Mouse (Mus musculus) lung, postnatal 4 days (tissue): Measurements from ENCODE around the gene Inpp4b.
A peak's percentile ranks its signal among the peaks of the same experiment; 100 is the strongest.
"Not testable (repeated sequence)": the region's sequence is repeated elsewhere in the genome, so short reads cannot be mapped to it uniquely, and the experiment has no call there.

ENCODE experiments used
- DNase-seq, 2 experiments: peaks; one replicate each; pipeline ENCODE4 v3.0.0; 2021

Inpp4b gene

DNA sequence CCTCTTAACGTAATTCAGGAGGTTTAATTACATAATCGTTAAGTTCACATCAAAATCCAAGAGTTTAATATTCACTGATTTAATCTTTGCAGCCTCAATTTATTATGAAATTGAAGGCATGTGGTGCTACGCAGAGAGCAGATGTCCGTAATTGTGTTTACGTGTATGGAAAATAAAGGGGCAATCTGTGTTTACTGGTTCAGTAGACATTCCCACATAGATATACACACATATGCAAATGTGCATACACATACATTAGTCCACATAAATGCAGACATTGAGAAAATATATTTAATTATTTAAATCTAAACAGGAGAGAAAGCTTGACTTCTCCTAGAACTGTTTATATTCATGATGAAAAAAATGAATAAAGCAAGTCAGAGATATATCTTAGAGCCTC is 675.4 kb downstream of the Inpp4b start:
- DNase-seq, result no peak

DNA sequence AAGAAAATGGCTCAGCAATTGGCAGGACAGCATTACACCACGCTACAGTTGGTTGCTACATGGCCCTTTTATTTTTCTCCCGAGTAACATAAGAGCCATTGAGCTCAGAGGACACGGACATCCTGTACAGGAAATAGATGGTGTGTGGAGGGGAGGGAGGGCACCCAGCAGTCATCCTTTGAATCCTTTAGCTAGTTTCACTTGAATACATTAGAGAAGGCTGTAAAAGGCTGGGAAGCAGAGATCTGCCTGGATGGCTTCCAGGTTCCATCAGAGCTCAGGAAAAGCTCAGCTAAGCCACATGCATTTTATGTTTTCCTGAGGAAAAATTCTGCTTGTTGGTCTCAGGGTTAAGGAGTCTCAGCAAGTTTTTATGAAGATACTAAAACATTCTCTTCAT is 685.0 kb downstream of the Inpp4b start:
- peak; percentile 4 to 23 for DNase-seq

DNA sequence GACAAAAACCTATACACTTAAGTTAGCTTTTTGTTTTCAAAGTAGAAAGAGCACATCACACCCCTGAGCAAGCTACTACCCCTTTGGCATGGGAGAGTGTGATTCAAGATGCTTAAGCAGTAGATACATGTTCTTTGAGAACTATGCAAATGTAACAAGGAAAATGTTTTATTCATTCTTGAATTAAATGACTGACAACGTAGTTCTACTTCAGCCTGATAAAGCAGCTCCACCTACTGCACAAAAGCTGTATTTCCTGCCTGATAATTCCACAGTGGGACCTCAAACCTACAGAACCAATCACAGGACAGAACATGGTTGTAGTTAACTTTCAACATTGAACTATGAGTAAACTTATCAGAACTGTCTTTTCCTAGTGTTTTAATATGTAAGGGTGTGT is 686.5 kb downstream of the Inpp4b start:
- peak in 1 of 2 experiments; percentile 24 for DNase-seq

DNA sequence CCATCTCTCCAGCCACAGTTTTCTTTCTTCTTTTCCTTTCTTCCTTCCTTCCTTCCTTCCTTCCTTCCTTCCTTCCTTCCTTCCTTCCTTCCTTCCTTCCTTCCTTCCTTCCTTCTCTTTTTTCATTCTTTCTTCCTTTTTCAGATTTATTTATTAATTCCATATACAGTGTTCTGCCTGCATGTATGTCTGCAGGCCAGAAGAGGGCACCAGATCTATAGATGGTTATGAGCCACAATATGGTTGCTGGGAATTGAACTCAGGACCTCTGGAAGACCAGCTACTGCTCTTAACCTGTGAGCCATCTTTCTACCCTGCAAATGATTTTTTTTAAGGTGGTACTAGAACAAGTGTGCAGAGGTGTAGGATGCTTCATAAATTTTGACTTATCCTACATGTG is 689.7 kb downstream of the Inpp4b start:
- not testable (repeated sequence) for DNase-seq

DNA sequence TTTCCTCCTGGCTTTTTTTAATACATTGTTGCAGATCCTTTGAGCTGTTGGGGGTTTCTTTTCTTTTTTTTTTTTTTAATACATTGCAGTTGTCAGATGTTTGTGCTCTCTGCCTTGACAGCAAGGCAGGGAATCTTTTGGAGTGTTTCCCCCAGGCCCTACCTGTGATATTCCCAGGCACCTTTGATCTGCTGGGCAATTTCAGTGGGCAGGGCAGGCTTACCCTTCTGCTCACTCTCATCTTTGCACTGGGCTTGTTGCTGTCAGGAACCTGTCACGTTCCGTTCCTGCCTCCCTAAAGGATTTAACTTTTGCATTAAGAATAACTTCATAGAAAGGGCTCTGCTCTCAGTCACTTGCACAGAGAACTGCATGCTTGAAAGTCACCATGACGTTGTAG is 711.7 kb downstream of the Inpp4b start:
- no peak for DNase-seq

DNA sequence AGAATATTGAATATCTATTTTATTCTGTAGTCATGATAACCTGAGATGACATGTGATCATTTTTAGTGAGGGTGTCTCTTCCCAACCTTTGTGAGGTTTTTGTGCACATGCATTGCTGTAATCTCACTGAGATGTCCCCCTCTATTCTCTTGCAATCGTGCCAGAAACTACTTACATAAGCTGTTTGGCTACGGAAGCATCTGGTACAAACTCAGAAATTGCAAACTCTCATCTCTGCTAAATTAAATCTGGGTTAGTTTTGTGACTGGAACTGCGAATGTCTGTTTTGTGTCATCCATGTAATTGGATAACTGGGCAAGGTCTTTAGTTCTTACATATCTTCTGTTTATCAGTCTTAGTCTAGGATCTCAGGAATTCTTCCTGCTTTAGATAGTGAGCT is 725.3 kb downstream of the Inpp4b start:
- DNase-seq, result no peak

DNA sequence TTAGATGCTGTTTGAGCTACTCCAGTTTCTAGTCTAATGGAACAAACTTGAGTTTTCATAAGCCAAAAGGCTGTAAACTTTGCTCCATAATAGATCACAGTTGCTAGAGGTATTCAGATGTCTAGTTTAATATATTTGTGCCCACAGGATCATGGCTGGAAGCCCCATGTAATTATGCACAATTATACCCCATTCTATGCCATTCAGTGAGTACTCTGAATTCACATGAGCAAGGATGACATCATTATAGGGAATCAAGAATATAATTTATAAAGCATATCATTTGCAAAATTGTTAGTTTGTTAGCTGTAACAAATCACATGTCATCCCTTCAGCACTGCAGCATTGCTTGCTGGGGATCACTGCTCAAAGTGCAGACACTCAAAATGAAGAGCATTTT is 736.9 kb downstream of the Inpp4b start:
- no peak for DNase-seq

DNA sequence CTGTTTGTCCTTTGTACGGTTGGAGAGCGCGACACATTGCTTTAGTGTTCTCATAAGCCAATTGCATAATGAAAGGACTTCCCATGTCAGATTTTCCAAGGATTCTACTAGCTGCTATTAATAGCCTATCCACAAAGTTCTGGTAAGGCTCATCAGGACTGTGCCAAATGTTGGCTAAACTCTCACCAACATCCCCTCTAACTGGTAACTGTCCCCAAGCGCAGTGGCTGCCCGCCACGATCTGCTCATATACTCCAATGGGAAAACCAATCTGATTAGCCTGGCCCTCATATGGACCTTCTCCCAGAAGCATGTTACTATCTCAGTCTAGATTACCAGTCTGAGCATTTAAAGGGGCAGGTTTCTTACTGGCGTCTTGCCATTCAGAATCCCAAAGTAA is 744.3 kb downstream of the Inpp4b start:
- DNase-seq, result not testable (repeated sequence)

DNA sequence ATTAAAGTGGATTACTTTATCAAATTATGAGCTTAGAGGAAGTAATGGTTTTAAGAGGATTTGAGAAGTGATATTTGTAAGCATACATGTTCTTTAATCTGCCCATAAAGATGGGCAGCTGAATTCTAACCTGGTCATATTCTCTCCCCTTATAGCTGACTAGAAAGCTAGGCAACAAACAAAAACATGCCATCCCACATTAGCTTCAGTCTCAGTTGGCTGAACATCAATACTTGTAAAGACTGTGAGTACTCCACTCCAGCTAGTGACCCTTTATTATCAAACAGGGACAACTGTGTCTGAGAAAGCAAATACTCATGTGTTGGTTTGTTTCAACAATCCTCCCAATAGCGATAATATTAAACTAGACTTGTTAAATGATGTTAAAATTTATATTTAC is 748.5 kb downstream of the Inpp4b start:
- DNase-seq, result no peak

DNA sequence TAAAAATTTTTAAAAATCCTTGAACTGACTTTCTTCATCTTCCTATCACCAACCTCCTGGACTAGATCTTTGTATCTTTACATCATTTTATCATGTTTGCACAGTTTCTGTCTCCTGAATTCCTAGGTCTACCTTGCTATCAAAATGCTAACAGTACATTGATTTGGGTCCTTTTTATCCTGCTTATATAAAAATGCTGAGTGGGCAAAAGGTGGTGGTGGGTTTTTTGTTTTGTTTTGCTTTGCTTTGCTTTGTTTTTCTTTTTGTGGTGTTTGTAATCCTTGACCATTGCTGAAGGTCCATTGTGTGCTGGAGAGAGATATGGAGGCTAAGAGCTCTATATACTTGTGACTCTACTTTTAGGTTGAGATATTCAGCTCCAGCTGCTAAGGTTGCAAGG is 750.9 kb downstream of the Inpp4b start:
- DNase-seq, result no peak

DNA sequence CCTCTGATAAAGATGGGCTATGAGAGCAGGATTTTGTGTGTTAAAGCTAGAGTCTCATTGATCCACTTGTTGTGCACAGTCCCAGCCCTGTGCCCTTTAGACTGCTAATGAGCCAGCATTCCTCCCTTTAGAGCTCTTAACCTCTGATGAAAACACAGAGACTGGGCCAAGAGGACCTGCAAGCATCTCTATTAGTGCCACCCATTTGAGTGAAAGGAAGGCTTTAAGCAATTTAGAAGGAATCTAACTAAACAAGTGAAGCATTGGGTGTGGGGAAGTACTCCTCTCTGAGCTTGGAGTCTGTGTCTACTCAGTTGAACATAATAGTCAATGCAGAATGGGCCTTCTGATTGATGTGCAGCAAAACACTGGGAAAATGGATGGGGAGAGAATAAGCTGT is 762.2 kb downstream of the Inpp4b start:
- no peak for DNase-seq

DNA sequence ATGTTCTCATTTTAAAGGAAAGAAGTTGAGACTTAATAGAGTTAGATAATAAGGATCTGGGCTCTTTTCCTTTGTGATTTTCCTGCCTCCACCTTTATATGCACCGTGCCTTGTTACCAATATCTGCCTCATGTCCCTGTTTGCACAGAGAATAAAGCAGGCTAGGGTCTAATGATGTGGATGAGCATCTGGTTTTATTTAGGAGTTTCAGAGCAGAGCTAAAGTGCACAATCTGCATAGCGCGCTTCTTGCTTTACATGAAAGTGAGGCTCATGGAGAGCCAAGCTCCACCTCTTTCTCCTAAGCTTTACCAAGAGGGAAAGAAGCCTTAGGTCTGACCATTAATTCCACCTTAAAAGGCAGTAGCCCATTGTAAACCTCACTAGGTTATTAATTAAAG is 763.8 kb downstream of the Inpp4b start:
- no peak for DNase-seq

DNA sequence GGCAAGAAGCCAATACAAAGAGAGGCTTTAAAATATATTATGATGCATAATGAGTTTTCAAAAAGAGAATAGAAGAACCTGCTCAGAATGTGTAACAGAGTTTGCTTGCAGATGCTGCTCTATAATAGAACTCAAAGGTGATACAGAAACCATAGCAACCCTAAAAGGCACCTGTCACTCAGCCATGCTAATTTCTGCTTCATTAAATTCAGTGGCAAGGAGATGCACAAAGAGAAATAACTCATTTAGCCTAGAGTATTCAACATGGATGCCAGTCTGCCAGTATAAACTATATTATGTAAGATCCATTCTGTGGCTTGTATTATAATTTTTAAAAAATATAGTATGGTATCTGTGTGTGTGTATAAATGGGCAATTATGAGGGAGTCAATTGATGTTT is 807.9 kb downstream of the Inpp4b start:
- no peak for DNase-seq

DNA sequence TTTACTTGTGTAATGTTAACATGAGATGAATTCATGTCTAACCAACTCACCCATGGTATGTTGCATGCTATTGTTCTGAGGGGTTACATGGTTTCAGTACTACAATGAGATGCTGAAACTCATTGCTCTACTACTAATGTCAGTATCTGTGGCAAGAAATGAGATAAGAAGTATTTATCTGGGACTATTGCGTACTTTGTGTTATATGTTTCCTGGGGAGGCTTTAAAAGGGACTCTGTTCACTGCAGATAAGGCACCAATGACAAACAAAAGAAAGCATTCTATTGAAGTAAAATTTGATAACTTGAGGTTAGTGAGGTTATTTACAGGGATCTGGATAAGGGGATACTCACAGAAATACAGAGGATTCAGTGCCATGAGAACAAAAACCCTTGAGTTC is 815.6 kb downstream of the Inpp4b start:
- no peak for DNase-seq
